Mouse (Mus musculus) ES-E14 (cell line): ENCODE measurements around the gene Eif2b1.

Experiments used
- CHD2 ChIP-seq: IDR thresholded peaks from 2 replicates; pipeline ENCODE4 v1.6.1; 2014; ENCODE audit warnings: mild to moderate bottlenecking, low read depth, low read length, inconsistent platforms
- MAFK ChIP-seq: IDR thresholded peaks from 2 replicates; pipeline ENCODE4 v1.6.1; 2014; ENCODE audit warnings: mild to moderate bottlenecking, low read depth, low read length, inconsistent platforms; ENCODE audit not compliant: insufficient read depth
- ZC3H11A ChIP-seq: IDR thresholded peaks from 2 replicates; pipeline ENCODE4 v1.6.1; 2012; ENCODE audit warnings: low read depth, mild to moderate bottlenecking, inconsistent platforms, low read length, borderline replicate concordance
- ZNF384 ChIP-seq: IDR thresholded peaks from 2 replicates; pipeline ENCODE4 v1.6.1; 2012; ENCODE audit warnings: low read depth, low read length, inconsistent platforms

DNA sequence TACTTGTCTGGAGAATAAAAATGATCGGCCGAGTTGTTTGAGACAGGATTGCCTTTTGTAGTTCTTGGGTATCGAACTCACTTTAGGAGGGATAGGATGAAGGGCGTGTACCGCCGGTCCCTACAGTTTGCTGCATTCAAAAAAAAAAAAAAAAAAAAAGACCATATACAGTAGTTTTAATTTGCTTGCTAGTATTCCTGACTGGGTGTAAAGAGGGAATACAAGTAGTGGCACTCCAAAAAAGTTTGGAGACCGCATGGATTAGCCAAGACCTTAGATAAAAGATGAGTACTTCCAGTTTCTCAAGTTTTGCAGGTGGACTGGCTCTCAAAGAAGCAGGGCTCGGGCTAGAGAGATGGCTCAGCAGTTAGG, 37.3 kb downstream of the Eif2b1 start:
- TF ChIP-seq CHD2 (no peak), MAFK (no peak), ZNF384 (peak; percentile 74; the same call in 1 of the 2 replicates), ZC3H11A (no peak)
